Mouse (Mus musculus): ENCODE results near the gene Cebpz.

Cebpz gene

DNA sequence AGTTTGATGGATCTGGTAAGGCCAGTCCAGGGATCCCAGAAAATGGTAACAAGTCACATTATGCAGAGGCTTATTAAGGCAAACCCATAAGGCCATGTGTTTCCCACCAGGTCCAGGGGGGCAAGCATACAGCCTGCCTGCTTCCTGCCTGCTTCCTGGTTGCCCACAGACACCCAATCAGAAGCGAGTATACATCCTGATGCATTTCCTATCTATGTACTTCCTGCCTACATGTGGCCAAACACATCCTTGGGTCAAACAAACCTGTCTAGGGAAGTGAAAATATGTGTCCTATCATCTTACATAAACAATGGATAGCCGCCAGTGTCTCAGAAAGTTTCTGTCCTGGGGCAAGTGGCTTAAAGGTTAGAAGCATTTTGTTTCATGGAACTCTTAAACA lies 33.7 kb downstream of the Cebpz start:
- DNase-seq (ENCODE audit: low spot score in 2 of 2): no peak

GRCm38 (mm10) chr17:78895394-78895793 lies 41.5 kb downstream of the Cebpz start:
- peak in 1 of 2 experiments; percentile 26 for DNase-seq (ENCODE audit: low spot score in 2 of 2)

DNA sequence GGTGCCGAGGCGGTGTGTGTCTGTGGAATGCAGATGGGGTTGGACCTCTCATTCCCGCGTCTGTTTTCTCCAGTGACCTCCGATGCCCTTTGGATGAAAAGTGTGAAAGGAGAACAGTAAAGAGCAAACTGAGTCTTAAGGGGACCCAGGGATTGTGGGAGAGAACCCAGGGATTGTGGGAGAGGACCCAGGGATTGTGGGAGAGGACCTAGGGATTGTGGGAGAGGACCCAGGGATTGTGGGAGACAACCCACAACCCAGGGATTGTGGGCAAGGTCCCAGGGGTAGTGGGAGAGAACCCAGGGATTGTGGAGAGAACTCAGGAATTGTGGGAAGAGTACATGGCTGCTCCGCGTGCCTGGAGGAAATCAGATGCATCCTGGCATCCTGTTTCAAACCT lies 41.9 kb downstream of the Cebpz start:
- no peak for DNase-seq (ENCODE audit: low spot score in 2 of 2)

GRCm38 (mm10) chr17:78891020-78891419 lies 45.8 kb downstream of the Cebpz start:
- no peak for DNase-seq (ENCODE audit: low spot score in 2 of 2)

DNA sequence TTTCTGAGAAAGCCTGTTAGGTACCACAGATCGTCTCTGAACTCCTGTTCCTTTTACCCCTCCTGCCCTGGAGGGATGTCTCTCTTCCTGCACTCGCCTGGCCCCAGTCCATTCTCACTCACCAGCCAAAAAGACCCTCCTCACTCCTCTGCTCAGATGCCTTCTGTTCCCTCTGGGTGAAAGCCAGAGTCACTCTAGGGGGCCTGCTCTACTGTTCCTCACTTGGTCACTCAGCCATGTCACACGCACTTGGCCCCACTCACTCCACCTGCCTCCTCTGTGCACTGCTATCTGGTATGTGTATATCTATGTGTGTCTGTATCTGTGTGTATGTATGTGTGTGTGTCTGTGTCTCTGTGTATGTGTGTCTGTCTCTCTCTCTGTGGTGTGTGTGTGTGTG lies 47.7 kb downstream of the Cebpz start:
- no peak for DNase-seq (ENCODE audit: low spot score in 2 of 2)

DNA sequence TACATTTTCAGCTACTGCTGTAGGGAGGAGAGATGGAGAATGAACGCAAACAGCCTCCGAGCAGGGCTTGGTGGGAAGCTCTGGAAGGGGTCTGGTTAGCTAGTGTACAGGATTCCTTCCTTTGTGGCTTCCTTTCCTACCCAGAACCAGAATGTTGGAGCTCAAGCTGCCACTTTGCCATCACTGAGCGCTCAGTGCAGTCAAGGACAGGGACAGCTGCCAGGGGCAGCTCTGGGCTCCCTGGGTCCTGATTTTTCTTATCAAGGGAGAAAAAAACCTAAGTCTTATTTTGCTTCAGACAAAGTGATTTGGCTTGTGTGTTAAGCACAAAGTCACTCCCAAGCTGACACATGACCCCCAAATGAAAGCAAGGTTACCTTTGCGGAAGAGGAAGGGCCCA lies 48.3 kb downstream of the Cebpz start:
- DNase-seq (ENCODE audit: low spot score in 2 of 2): no peak

GRCm38 (mm10) chr17:78885286-78886065 lies 51.4 kb downstream of the Cebpz start:
- no peak for DNase-seq (ENCODE audit: low spot score in 2 of 2)

- no peak for DNase-seq (ENCODE audit: low spot score in 2 of 2)
These were observed 53.6 kb downstream of the Cebpz start for GRCm38 (mm10) chr17:78883291-78883690.

- DNase-seq (ENCODE audit: low spot score in 2 of 2): peak; percentile 85 to 88
These were observed 54.3 kb downstream of the Cebpz start, which contains the start of gene Eif2ak2 for GRCm38 (mm10) chr17:78882401-78883112. Eif2ak2 (minus strand) TSS chr17:78882573.

GRCm38 (mm10) chr17:78881878-78882304 lies 55.0 kb downstream of the Cebpz start:
- no peak for DNase-seq (ENCODE audit: low spot score in 2 of 2)

DNA sequence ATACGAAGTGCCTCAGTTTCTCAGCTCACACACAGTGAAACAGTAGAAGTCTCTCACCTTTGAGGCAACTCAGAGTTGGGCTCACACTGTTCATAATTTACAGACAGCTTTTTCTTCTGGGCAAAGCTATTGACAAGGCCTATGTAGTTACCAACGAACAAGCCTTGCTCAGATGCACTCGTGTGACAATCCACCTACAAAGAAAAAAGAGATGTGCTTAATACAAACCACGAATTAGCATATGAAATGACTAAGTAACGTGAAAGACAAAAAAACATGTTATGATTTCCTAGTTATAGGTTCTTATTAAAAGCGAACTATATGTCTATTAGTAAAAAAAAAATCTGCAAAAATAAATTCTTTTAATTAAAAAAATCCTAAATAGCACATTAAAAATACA lies 63.0 kb downstream of the Cebpz start:
- no peak for DNase-seq (ENCODE audit: low spot score in 2 of 2)
